Mouse (Mus musculus): ENCODE data around the gene Vmn1r5. TPM values are rescaled to one million over a fixed set of nuclear protein-coding genes. Genes with fewer than 3 reads are reported as not detected.

Gene Vmn1r5
- polyA plus RNA-seq, 1 experiment from 2014 or later: not detected

Other genes starting within 250 kb of the Vmn1r5 start
- gene Kbtbd2, start 172.5 kb upstream of the Vmn1r5 start, polyA plus RNA-seq (2015; fragmentation: Nextera tagmentation; extraction: Ambion mirVana): 23.2 and 25.5 TPM in 2 replicates
- 234 and 259 TPM in 2 replicates for gene Fkbp9, start 138.2 kb upstream of the Vmn1r5 start, polyA plus RNA-seq (2015; fragmentation: Nextera tagmentation; extraction: Ambion mirVana)
- gene Nt5c3, start 46.3 kb upstream of the Vmn1r5 start, polyA plus RNA-seq (2015; fragmentation: Nextera tagmentation; extraction: Ambion mirVana): 55.6 and 61.5 TPM in 2 replicates
- 0.22 and 0.28 TPM in 2 replicates for gene Vmn1r4, start 46.3 kb upstream of the Vmn1r5 start, polyA plus RNA-seq (2015; fragmentation: Nextera tagmentation; extraction: Ambion mirVana)
- not detected in 2 replicates for gene Vmn1r6, start 27.0 kb downstream of the Vmn1r5 start, polyA plus RNA-seq (2015; fragmentation: Nextera tagmentation; extraction: Ambion mirVana)
- not detected in 2 replicates for gene Vmn1r7, start 55.1 kb downstream of the Vmn1r5 start, polyA plus RNA-seq (2015; fragmentation: Nextera tagmentation; extraction: Ambion mirVana)
- not detected in 2 replicates for gene Vmn1r8, start 62.0 kb downstream of the Vmn1r5 start, polyA plus RNA-seq (2015; fragmentation: Nextera tagmentation; extraction: Ambion mirVana)
- not detected in 2 replicates for gene Vmn1r9, start 96.5 kb downstream of the Vmn1r5 start, polyA plus RNA-seq (2015; fragmentation: Nextera tagmentation; extraction: Ambion mirVana)
- gene Vmn1r10, start 139.2 kb downstream of the Vmn1r5 start, polyA plus RNA-seq (2015; fragmentation: Nextera tagmentation; extraction: Ambion mirVana): not detected in 2 replicates
- gene Vmn1r11, start 163.2 kb downstream of the Vmn1r5 start, polyA plus RNA-seq (2015; fragmentation: Nextera tagmentation; extraction: Ambion mirVana): not detected in 2 replicates
- not detected in 2 replicates for gene Vmn1r12, start 186.6 kb downstream of the Vmn1r5 start, polyA plus RNA-seq (2015; fragmentation: Nextera tagmentation; extraction: Ambion mirVana)
- not detected in 2 replicates for gene Vmn1r13, start 233.0 kb downstream of the Vmn1r5 start, polyA plus RNA-seq (2015; fragmentation: Nextera tagmentation; extraction: Ambion mirVana)